Mouse (Mus musculus) kidney, adult 2 months (tissue): ENCODE results near the gene Abca7.

Experiments used
- CTCF ChIP-seq: fragments of 200-500 bp; conservative IDR thresholded peaks from 2 replicates; pipeline ENCODE4 v1.5.1; 2011; ENCODE audit warnings: low read depth, mild to moderate bottlenecking, control low read depth, low read length, moderate library complexity, mixed read lengths; ENCODE audit not compliant: insufficient read depth, insufficient read length
- POLR2A ChIP-seq: fragments of 200-500 bp; IDR thresholded peaks from one replicate; pipeline ENCODE4 v1.6.1; 2011; ENCODE audit warnings: low read depth, low read length, control low read depth

DNA sequence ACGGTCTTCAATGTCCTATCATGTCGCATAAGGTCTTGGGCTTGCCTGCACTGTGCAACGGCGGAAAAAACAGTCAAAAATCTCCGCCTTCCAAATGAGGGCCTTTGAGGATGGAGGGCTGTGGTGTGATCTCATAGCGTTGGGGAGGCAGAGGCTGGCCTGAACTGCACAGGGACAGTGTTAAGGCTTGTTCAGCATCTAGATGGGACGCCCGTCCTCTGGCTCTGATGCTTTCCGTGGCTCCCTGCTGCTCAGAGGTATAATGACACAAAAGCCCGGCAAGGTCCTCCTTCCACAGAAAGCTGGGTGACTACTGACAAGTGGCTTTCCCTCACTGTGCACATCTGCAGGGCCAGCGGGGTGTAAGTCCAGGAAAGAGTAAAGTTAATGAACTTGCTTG lies 23.9 kb downstream of the Abca7 start:
- TF ChIP-seq POLR2A: no peak
- no peak for TF ChIP-seq CTCF
